Mouse (Mus musculus): ENCODE data around the gene Frmd7. TPM values are rescaled to one million over a fixed set of nuclear protein-coding genes. Genes with fewer than 3 reads are reported as not detected.

Gene Frmd7
- polyA plus RNA-seq, 1 experiment = 0.12 TPM

DNA sequence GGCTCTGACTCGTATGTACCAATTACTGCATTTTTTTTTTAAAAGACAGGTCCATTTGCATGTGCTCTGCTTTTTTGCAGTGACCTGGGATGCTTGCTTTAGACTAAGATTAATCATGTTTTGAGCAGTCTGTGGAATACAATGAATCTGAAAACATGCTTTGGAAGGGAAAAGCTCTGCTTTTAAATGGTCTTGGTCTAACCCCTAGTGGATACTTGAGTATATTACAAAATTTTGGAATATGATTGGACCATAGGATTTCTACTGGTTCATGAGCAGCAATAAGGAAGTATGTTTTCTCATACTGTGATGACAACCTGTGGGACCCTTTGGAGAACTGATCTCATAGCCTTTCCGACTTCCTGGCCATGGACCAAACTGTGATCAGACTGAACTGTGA, 54.5 kb downstream of the Frmd7 start:
- no peak overlapping the region for H3K4me3 ChIP-seq (replicated peaks; ENCODE audit: extremely low read depth, low read depth, low read length)
- no peak for DNase-seq
- H3K4me1 ChIP-seq (ENCODE audit: control insufficient read depth, insufficient read depth, low read length) = no peaks in the 10 kb centered on the region
- no peak for TF ChIP-seq POLR2A (IDR thresholded peaks at IDR 0.05; ENCODE audit: borderline replicate concordance, extremely low read depth, low read depth, low read length)
- TF ChIP-seq CTCF (IDR thresholded peaks at IDR 0.05; ENCODE audit: insufficient read depth, low read length) = no peak
- whole genome bisulfite sequencing = 74% methylated on average over 2 of the region's 2 CpGs

DNA sequence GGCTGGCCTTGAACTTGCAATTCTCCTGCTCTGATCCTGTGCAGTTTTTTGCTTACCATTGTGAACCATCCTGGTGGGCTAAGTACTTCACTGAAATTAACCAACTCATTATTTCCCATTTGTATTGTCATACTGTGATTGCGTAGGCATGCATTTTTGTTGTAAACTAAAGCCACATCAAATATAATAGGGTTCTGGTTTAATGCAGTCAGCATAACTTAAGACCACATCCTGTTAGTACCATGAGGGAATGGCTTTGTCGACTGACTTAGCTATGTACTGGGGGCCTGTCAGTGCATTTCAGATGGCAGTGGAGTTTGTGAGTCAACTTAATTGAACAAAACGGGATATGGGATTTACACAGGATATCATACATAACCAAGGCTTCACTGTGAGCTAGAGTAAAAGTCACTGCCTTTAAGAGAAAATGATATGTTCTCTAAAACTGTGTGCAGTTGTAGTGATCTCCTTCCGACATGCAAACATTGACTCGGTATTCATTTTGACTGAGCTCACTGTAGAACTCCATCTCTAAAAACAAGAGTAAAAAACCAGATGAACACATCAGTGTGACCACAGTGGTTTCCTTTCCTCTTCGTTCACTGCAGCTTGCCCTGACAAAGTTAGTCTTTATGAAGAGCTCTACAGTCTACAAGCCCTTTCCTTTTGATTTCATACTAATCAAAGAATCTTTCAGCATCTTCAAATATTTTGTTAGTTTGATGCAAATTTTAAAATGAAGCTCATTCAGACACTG, 68.1 kb downstream of the Frmd7 start:
- Histone ChIP-seq H3K4me1 (ENCODE audit: control insufficient read depth, insufficient read depth, low read length) (no peaks in the 10 kb centered on the region), H3K4me3 (replicated peaks; ENCODE audit: extremely low read depth, low read depth, low read length) (no peak overlapping the region)
- no peak for DNase-seq
- WGBS = 72% methylated on average over 6 of the region's 6 CpGs
- TF ChIP-seq CTCF (IDR thresholded peaks at IDR 0.05; ENCODE audit: insufficient read depth, low read length) = no peak
- TF ChIP-seq POLR2A (IDR thresholded peaks at IDR 0.05; ENCODE audit: borderline replicate concordance, extremely low read depth, low read depth, low read length) = no peak

DNA sequence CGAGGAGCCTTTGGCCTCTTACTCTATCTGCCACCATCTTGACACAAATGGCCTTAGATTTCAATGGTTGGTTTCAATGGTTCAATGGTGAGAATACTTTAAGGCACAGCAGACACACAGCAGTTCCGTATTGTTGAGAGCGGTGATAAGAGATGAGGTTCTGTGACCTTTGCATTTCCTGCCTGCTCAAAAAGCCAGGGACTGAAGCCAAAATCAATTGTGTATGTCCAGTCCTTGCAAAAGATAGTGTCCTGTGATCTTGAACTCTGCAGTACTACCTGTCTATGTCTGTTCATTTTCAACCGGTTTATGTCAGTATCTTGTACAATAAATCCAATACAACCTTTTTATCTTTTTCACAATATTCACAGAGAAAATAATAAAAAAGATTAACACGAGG, 77.8 kb downstream of the Frmd7 start:
- TF ChIP-seq CTCF (IDR thresholded peaks at IDR 0.05; ENCODE audit: insufficient read depth, low read length) = no peak
- TF ChIP-seq POLR2A (IDR thresholded peaks at IDR 0.05; ENCODE audit: borderline replicate concordance, extremely low read depth, low read depth, low read length) = no peak
- no peak overlapping the region for H3K4me3 ChIP-seq (replicated peaks; ENCODE audit: extremely low read depth, low read depth, low read length)
- 65% methylated on average over 5 of the region's 5 CpGs for WGBS
- no peak for DNase-seq
- no peaks in the 10 kb centered on the region for H3K4me1 ChIP-seq (ENCODE audit: control insufficient read depth, insufficient read depth, low read length)

DNA sequence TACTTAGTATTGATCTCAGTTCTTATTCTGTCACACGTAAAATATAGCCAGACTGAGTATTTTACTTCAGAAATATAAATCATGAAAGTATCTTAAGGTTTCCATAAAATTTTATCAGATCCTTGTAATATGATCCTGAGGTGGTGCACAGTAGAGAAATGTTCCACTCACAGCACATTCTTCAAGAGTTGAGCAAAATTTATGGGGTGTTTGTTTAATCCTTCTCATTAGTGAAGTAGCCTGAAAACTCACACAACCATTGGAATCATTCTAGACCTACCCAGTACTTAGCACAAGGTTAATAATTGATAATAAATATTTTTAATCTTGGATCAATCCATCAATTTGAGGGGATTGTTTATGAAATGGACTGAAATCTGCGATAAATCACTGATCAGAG, 78.7 kb downstream of the Frmd7 start:
- 57% methylated on average over 2 of the region's 2 CpGs for WGBS
- TF ChIP-seq POLR2A (IDR thresholded peaks at IDR 0.05; ENCODE audit: borderline replicate concordance, extremely low read depth, low read depth, low read length) = no peak
- no peak for TF ChIP-seq CTCF (IDR thresholded peaks at IDR 0.05; ENCODE audit: insufficient read depth, low read length)
- DNase-seq = no peak
- Histone ChIP-seq H3K4me3 (replicated peaks; ENCODE audit: extremely low read depth, low read depth, low read length) (no peak overlapping the region), H3K4me1 (ENCODE audit: control insufficient read depth, insufficient read depth, low read length) (no peaks in the 10 kb centered on the region)

DNA sequence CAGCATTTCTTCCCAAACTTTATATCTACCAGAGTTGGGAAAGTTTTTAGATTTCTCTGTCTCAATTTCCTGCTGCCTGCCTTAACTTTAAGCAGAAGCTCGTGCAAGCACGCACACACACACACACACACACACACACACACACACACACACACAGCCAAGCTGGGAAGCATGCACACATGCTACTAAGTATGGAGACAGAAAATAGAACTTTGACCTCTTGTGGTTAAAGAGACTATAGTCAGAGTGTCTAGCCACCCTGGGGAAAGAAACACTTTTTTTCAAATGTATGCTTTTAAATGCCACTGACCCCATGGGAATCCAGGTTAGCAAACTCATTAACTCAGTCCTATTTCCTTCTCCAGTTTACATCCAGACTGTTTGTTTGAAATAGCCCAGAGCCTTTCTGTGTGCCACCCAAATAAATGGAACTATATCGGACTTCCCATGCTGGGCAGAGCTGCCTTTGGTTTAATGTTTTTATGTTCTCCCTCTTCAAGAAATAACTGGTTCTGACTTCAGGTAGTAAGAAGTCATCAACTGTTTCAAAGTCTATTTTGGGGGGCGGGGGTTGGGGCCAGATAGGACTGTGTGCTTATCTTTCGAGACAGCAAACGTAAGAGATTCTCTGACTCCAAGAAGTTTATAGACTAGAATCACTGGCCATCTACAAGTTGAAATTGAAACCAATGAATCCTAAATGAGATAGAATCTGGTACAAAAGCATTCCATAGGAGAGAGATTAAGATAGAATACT, 91.9 kb downstream of the Frmd7 start:
- WGBS = 68% methylated on average over 6 of the region's 6 CpGs
- no peak for DNase-seq
- H3K4me1 ChIP-seq (ENCODE audit: control insufficient read depth, insufficient read depth, low read length) = no peaks in the 10 kb centered on the region
- TF ChIP-seq CTCF (IDR thresholded peaks at IDR 0.05; ENCODE audit: insufficient read depth, low read length) (no peak), POLR2A (IDR thresholded peaks at IDR 0.05; ENCODE audit: borderline replicate concordance, extremely low read depth, low read depth, low read length) (no peak)
- no peak overlapping the region for H3K4me3 ChIP-seq (replicated peaks; ENCODE audit: extremely low read depth, low read depth, low read length)

Other genes starting within 250 kb of the Frmd7 start
- gene Stk26, start 101.7 kb downstream of the Frmd7 start, polyA plus RNA-seq (2012; rRNA removed) = 3.8 and 4.0 TPM in 2 replicates
- 2.0 and 3.8 TPM in 2 replicates for gene Rap2c, start 75.3 kb upstream of the Frmd7 start, polyA plus RNA-seq (2012; rRNA removed)